Mouse (Mus musculus) cerebellum, adult 2 months (tissue): ENCODE data around the gene Hoxa6.

Experiments
- CTCF ChIP-seq: fragments of 200-500 bp; IDR thresholded peaks from 2 replicates; pipeline ENCODE4 v1.5.1; 2011; ENCODE audit warnings: low read depth, mild to moderate bottlenecking, control low read depth, low read length, moderate library complexity, borderline replicate concordance; ENCODE audit not compliant: insufficient read depth
- POLR2A ChIP-seq: fragments of 200-500 bp; IDR thresholded peaks from 2 replicates; pipeline ENCODE4 v1.6.1; 2011; ENCODE audit warnings: low read length, control low read depth, borderline replicate concordance; ENCODE audit not compliant: insufficient read depth

GRCm38 (mm10) chr6:52200751-52201250 lies 7.7 kb downstream of the Hoxa6 start:
- TF ChIP-seq CTCF (no peak), POLR2A (no peak)
